Mouse (Mus musculus): ENCODE measurements around the gene Deaf1.

Gene Deaf1

DNA sequence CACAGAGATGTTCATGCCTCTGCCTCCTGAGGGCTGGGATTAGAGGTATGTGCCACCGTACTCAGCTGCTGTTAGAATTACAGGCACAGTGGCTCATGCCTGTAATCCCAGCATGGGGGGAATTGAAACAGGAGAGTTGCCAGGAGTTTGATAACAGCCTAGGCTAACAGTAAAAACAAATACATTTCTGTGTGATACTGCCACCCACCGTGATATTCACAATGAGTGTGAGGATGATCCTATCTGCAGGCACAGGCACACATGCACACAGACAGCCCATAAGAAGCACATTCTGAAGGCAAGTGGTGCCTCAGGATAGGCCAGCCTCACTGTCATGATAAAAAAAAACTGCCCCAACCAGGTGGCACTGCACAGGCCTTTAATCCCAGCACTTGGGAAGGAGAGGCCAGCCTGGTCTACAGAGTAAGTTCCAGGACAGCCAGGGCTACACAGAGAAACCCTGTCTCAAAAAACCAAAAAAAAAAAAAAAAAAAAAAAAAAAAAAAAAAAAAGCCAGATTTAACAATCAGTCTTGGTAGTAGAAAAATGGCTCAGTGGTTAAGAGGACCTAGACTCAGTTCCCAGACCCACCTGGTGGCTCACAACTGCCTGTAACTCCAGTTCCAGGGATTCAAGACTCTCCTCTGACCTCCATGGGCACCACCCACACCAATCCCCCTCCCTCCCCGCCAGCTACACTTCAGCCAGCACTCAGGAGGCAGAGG is 29.4 kb downstream of the Deaf1 start:
- no peak for DNase-seq (ENCODE audit: low read depth, low spot score)

DNA sequence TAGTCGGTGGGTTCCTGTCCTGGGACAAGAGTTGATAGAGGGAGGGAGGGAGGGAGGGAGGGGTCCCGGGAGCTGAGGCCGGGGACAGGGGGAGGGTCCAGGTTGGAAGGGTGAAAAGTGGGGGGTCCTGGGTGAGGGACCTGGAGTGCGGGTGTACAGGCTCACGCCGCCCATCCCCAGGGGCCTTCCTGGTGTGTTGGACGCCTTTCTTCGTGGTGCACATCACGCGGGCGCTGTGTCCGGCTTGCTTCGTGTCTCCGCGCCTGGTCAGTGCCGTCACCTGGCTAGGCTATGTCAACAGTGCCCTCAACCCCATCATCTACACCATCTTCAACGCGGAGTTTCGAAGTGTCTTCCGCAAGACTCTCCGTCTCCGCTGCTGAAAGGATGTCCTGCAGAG is 33.0 kb downstream of the Deaf1 start:
- no peak for DNase-seq (ENCODE audit: low read depth, low spot score)

DNA sequence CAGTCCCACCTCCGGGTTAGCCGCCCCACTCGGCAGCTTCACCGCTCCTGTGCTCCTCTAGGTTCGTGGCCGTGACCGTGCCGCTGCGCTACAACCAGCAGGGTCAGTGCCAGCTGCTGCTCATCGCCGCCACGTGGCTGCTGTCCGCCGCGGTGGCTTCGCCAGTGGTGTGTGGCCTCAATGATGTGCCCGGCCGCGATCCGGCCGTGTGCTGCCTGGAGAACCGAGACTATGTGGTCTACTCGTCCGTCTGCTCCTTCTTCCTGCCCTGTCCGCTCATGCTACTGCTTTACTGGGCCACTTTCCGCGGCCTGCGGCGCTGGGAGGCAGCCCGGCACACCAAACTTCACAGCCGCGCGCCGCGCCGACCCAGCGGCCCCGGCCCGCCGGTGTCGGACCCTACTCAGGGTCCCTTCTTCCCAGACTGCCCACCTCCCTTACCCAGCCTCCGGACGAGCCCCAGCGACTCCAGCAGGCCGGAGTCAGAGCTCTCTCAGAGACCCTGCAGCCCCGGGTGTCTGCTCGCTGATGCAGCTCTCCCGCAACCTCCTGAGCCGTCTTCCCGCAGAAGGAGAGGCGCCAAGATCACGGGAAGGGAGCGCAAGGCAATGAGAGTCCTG is 33.5 kb downstream of the Deaf1 start:
- peak; percentile 17 for DNase-seq (ENCODE audit: low read depth, low spot score)

DNA sequence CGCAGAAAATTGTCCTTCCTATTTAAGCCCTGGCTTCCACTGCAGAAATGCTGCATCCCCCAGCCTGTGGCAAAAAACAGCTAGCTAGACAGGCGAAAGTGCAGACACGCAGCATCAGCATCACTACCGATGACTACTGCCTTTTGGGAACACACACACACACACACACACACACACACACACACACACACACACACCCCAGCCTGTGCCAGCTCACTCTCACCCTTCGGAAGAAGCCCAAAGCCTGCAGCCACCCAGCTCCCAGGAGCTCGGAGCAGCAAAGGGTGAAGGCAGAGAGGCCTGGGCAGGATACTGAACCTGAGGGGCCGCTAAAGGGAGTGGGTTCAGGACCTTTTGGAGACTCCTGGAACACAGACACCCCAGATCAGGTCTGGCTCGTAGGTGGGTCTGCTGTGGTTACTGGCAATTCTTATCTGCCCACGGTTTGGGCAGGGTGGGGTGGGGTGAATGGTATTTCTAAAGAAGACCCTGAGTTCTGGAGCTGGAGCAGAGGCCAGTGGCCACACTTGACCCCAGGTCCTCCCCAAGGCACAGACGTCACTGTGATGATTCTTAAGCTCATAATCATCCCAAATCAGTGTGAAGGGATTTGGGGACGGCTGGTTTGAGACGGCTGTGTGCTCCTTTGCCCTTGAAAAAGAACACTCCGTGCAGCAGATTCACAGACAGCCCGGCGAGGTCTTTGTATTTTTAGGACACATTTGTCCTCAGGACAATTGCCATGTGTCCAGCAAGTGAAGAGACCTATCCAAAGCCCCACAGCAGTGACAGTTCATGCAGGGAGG is 34.7 kb downstream of the Deaf1 start:
- no peak for DNase-seq (ENCODE audit: low read depth, low spot score)

DNA sequence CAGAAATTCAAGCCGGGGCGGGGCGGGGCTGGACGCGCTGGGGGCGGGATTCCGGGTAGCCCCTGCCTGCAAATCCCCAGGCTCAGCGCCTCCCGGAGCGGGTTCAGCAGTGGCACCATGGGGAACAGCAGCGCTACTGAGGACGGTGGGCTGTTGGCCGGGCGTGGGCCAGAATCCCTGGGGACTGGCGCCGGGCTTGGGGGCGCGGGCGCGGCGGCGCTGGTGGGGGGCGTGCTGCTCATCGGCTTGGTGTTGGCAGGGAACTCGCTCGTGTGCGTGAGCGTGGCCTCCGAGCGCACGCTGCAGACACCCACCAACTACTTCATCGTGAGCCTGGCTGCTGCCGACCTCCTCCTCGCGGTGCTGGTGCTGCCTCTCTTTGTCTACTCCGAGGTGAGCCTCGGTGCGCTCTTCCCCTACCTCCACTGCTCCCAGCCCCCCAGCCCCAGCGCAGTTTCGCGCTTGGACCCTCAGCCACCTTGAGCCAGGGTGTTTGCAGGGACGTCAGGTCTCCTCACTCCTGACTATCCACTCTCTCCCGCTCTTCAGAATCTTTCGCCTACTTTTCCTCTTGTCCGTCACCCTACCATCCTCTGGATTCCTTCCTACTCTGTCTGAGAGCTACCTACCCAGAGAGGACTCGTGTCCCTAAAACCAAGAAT is 35.4 kb downstream of the Deaf1 start, which contains the start of gene Drd4:
Gene Drd4 (plus strand): TSS at position 86 of the 662 bp plus-strand sequence.
- peak; percentile 39 for DNase-seq (ENCODE audit: low read depth, low spot score)

DNA sequence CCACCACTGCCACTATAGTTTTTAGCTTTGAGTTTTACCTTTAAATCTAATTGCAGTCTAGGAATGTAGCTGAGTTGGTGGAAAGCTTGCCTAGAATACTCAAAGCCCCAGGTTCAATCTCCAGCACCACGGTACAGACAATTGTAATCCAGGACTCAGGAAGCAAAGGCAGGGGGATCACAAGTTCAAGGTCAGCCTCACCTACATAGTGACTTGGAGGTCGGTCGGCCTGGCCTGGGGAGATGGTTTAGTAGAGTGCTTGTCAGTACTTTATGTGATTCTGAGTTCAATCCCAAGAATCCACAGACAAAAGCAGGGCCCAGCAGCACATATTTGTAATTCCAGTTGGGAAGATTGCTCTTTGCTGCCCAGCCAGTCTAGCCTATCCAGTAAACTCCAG is 39.4 kb downstream of the Deaf1 start:
- no peak for DNase-seq (ENCODE audit: low read depth, low spot score)

DNA sequence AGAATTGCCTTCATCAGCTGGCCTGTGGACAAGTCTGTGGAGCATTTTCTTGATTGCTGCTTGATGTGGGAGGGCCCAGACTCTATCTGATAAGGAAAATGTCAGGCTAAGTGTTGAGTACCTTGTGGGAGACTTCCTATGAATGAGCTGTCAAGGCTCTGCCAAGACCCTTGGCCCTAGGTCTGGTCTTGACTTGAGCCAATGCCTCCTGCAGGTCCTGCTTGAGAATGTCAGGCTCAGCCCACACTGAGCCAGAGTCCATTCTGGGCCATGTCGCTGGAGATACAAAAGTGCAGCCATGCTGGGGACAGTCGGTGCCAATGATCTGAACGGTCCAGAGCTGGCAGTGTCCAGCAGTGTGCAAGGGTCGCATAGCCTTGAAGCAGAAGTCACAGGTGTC is 44.7 kb downstream of the Deaf1 start:
- no peak for DNase-seq (ENCODE audit: low read depth, low spot score)

DNA sequence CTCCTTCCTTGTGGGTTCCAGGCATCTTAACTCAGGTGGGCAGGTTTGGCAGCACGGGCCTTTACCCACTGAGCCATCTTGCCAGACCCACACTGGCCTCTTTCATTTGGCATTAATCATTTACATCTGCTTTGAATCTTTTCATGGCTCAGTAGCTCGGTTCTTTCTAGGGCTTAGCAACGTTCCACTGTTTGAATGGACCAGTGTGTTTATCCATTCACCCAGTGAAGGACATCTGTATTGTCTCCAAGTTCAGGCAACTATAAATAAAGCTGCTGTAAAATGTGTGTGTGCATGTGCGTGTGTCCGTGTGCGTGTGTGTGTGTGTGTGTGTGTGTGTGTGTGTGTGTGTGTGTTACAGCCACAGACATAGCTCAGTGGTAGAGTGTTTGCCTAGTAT is 46.0 kb downstream of the Deaf1 start:
- DNase-seq (ENCODE audit: low read depth, low spot score) = no peak

DNA sequence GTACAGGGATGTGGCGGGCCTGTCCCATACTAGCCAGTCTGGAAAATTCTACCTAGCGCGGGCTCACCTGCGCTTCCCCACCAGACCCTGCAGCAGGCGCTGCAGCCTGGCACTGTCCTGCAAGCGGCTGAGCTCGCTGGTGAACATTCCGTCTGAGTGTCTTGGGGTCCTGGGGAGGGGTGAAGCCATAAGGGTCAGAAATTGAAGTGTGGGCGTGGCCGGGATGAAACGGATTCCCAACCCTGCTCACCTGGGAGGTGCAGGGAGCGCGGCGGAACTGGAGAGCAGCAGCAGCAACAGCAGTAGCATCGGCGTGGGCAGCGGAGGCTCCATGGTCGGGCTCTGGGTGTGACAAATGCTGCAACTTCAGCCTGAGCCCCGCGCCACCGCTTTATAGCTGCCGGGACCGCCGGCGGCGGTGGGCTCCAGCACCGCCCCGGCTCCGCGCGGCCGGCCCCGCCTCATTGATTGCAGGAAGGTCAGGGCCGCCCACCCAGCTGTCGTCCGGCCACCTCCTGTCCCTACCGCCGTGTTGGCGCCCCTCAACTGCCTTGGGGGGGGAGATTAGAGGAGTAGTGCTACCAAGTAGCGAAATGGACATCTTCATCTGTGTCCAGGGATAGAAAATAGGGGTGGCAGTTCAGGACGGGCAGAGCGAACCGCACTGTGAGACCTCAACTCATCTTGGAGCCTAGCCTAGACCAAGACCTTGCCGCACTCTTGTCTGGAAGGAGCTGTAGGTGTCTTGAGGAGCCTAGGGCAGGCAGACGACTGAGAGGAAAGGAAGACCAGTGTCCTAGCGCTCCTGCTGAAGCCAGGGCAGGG is 48.5 kb downstream of the Deaf1 start, which contains the start of gene Sct:
Gene Sct (minus strand): TSS at position 368 of the 825 bp plus-strand sequence.
- DNase-seq (ENCODE audit: low read depth, low spot score) = peak; percentile 64

DNA sequence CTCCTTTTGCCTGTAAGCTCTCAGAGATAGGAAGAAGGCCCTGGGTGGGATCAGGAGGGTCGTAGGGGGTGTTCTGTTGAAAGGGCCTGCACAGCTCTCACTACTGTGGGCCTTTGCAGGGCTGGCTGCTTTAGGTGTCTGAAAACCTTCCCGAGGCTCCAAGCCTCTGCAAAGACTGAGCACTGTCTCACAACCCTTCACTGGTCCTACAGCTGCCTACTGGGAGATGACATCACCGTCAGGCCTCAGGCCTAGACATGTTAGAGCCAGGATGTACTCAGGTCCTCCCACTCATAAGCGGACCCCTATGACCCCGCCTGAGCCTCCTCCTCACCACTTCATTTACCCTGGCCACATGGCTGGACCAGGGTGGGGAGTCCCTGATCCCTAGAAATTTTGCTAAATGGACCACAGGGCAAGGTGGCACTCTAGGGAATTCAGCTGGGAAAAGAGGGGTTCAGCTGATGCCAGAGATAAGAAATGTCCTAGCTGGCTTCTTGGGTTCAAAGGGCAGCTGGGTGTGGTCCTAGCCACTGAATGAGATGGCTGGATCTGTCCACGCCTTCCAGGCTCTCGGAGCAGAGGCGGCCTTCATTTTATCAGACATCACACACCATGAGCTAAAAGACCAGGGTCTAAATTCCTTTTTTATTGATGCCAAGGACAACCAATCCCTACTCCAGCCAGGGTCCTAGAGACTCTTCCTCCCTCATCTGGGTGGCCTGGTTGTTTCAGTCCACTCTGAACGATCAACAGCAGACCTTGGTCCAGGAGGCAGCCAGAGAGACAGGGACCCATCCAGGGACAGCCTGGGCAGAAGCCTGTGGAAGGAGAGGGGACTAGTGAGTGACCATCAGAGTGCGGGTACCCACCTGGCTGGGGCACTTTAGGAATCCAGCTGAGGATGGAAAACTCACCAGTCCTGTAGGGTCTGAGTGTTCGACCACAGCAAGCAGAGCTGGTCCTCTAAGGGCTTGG is 49.5 kb downstream of the Deaf1 start:
- no peak for DNase-seq (ENCODE audit: low read depth, low spot score)

DNA sequence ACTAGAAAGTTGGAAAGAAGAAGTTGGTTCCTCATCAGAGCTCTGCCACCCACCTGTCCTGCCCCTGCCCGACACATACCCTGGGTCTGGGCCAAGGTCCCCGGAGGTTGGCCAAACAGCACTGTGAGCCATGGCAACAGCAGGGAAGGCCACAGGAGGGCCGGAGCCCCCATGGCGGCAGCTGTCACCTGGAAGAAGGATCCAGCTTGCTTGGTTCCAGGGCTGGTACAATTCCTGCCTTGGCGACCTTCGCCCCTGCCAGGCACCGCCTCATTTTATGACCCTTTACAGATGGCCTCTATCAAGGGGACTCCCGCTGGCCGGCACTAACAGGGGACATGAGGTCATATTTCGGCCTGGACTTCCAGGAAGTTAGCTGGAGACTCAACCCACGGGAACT is 50.9 kb downstream of the Deaf1 start, which contains the start of gene Cdhr5:
Gene Cdhr5 (minus strand): TSS at position 241 of the 400 bp plus-strand sequence.
- DNase-seq (ENCODE audit: low read depth, low spot score) = no peak

DNA sequence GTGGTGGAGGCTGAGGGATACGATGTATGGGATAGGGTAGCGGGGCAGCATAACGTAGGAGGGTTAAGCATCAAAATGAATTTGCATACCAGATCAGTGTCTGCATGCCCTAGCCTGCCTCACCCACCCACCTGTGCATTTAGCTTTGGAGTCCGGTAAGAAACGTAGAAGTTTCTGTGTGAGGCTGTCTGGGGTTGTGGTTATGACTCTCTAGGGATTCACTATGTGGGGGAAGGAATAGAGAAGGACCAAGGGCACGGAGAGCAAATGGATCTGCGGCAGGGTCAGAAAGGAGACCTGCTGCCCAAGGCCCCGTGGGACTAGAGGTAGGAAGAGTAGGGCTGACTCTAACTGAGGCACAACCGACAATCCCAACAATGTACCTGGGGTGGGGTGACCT is 52.1 kb downstream of the Deaf1 start:
- no peak for DNase-seq (ENCODE audit: low read depth, low spot score)

DNA sequence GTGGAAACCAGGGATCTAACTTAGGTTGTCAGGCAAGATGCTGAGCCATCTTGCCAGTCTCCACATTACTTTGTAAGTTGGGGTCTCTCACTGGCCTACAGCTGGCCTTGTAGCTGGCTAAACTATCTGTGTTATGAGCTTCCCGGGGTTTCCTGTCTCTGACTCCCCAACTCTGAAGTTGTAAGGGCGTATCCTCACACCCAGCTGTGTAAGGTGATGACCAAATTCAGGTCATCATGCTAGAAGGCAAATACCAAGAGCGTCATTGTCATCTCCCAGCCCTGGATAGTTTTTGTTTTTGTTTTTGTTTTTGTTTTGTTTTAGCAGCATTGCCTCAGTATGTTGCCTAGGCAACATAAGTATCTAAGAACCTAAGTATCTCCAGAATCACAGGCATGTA is 56.9 kb downstream of the Deaf1 start:
- DNase-seq (ENCODE audit: low read depth, low spot score) = no peak

DNA sequence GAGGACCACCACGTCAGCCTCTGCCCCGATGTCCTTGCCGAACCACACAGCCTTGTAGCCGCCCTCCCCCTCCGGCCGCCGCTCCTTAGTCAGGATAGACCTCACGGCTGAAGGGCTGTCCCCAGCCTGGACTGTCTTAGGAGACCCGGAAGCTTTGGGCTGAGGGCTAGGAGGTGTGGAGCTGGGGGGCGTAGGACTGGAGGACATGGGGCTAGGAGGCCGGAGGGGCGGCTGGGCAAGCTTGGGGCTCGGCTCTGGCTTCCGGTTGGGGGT is 58.3 kb downstream of the Deaf1 start:
- DNase-seq (ENCODE audit: low read depth, low spot score) = no peak

DNA sequence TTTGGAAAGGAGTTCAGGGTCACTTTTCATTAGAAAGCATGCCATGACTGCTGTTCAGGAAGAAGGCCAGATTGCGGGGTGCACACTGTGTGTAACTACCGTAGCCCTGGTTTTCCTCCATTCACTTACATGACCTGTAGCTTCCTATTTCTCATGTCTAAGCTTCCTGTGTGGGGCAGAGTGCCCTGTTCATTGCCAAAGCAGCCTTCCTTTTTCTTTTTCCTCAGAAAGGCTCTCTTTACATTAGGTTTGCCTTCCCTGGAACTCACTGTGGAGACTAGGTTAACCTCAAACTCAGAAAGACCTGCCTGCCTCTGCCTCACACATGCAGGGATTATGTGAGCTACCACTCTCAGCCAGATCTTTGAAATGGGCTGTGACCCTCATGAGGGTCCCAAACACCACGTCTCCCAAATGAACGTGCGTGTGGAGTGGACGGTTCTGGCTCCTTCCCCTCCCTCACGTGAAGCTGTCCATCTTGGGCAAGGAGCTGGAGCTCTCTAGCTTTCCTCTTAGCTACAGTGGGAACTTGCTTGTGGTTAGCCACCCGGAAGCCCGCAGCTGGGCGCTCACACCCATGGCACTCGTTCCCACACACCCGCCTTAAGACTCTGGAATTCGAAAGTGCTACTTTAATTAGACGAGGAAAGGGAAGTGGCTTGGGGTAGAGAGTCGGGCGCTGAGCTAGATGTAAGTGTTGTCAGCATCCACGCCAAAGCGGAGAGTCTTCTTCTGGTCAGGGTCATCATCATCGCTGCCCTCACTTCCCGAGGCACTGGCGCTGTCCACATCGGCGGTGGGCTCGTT is 58.8 kb downstream of the Deaf1 start:
- no peak for DNase-seq (ENCODE audit: low read depth, low spot score)

DNA sequence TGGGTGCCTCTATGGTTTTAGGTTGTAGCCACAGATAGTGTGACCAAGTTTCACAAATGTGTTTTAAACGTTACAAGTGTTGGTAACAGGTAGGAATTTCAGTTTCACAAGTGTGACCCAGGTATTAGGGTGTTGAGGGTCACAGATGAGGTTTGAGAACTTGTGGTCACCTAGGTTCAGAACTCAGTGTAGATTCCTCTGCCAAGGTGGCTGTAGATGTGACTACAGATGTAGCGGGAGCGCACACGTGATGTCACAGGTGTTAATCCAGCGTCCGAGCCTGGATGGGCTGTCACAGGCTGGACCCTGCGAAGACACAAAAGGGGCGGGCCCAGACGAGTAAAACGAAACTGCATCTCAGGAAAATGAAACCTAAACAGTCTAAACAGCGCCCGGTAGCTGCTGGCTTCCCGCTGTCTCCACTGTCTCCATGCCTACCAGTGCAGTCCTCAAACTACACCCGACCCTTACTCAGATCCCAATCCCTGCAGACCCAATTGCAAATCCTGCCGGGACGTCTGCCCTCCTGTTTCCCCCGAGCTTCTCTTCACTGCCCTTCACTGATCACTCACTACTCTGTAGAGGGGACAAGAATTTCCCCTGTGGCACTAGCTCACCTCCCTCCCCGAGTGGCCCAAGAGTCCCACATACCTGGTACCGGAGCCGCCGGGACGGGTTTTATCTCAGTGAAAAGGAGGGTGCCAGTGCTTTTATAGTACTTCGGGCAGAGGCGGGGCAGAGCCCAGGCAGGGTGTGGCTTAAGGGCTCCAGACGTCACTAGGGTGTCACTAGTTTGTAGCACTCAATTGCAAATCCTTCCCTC is 61.5 kb downstream of the Deaf1 start, which contains the start of gene Irf7:
Gene Irf7 (minus strand): TSS at position 743 of the 823 bp plus-strand sequence.
- peak; percentile 10 for DNase-seq (ENCODE audit: low read depth, low spot score)

DNA sequence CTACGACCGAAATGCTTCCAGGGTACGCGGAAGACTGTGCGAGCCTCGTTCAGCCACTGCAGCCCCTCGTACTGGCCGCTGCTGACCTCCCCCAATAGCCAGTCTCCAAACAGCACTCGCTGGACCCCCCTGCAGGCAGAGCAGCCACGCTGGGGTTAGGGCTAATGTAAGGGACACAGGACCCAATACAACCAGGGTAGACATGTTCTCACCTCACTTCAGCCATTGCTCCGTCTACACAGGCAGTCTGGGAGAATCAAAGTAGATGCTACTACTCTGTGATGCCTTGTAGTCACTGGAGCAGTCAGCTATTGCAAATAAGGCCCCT is 62.1 kb downstream of the Deaf1 start:
- no peak for DNase-seq (ENCODE audit: low read depth, low spot score)

DNA sequence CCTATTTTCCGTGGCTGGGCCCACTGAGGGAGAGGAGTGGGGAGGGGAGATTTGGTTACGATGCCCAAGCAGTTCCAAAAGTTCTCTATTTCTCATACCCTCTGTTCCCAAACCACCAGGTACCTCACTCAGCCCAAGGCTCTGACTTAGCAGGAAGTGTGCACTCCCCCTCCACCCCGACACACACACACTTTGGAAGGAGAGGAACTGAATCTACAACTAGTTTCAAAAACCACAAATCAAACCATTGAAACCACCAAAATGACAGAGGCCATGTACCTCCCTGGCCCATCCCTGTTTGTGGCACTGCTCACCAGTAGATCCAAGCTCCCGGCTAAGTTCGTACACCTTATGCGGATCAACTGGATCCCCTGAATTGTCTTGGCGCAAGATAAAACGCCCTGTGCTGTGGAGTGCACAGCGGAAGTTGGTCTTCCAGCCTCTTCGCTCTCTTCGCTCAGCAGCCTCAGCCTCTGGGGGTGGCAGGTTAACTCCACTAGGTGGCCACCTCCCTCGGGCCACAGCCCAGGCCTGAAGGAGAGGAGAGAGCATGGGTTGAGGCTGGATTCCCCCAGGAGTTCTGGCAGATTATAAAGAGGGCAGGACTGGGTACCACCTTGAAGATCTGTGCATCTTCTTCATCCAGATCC is 62.6 kb downstream of the Deaf1 start:
- no peak for DNase-seq (ENCODE audit: low read depth, low spot score)

Data from forelimb bud, embryonic 11.5 days (tissue).